Mouse (Mus musculus): ENCODE data around the gene Cd19.
"Not testable (repeated sequence)": the region's sequence is repeated elsewhere in the genome, so short reads cannot be mapped to it uniquely, and the experiment has no call there.

The Cd19 gene

DNA sequence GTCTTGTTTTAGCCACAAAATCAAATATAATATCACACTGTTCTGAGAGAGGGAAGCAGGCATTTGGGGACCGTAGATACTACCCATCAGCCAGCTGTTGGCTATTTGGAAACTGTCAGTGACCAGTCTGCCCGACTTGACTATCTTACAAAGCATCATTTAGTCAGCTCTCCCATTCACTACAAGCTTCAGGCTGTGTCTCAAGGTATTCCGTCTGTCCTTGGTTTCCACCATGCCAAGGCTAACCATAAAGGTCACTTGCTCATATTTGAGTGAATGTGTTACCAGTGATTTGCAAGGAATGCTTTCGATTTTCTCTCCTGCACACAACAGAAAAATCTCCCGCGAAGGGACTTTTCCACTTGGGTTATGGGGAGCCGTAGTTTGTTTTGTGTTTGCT, 20.0 kb upstream of the Cd19 start:
- DNase-seq (ENCODE audit: low spot score): no peak

DNA sequence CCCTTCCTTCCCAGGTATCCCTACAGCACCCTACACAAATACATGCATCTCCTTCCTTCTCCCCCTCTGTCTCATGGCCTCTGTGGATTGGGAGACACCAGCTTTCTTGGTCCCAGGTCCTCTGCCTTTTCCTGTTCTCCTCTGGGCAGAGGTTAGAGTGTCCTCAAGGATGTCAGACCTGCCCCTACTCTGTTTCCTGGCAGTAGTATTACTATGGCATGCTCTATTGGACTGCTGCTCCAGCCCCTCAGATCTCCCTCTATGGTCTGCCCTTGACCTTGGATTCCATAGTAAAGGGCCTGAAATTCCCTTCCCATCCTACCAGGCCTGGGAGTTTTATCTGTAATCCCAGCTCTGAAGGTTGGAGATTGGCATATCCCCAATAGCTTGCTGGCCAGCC, 15.5 kb upstream of the Cd19 start:
- no peak for DNase-seq (ENCODE audit: low spot score)

DNA sequence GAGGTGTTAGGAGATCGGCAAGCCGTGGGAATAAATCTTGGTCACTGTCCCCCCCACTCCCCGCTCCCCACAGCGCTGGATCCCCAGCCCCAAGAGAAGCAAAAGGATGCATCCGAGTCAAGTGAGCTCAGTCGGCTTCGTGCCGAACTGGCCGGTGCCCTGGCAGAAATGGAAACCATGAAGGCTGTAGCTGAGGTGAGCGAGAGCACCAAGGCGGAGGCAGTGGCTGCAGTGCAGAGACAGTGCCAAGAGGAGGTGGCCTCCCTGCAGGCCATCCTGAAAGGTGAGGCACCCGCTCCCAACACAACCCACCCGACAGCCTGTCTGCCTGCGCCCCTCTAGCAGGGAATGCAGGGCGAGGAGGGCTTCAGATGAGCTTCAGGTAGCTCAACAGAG, 14.8 kb upstream of the Cd19 start:
- DNase-seq (ENCODE audit: low spot score): no peak

DNA sequence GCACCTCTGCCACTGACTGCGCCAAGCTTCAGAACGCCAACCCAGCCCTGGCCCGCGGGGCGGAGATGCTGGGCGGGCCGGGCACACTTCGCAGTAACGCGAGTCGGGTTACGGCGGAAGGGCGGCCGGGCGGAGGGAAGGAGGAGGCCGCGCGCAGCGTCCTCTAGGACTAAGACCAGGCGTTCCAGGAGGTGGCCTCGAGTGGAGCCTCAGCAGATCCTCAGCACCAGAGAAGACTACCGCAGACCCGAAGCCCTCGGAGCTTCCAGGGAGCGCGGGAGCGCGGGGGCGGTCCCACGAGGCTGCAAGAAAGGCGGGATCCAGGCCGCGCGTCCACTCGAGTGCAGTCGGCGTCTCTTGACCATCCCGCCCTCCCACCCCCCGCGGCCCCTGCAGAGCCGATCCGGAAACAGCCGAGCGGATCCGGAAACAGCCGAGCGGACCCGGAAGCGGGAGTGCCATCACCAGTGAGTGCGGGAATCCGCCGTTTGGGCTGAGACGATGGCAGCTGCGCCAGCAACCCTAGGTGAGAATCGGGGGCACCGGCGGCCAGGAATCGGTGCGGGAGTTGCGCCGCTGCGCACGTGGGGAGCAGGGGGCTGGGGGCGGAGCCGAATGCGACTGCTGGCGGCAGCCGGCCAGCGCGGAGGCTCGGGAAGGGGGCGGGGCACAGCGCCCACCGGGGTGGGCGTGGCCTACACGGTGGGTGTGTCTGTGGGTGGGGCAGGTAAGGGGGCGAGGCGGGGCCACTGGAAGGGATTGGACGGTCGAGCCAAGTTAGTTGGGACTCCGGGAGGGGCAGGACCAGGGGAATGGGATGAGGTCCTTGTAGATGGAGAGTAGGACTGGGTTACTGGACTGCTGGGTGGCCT, 14.2 kb upstream of the Cd19 start, which contains the start of gene Rabep2:
Gene Rabep2 (plus strand): TSS at position 129 of the 872 bp plus-strand sequence.
- peak; percentile 93 for DNase-seq (ENCODE audit: low spot score)

DNA sequence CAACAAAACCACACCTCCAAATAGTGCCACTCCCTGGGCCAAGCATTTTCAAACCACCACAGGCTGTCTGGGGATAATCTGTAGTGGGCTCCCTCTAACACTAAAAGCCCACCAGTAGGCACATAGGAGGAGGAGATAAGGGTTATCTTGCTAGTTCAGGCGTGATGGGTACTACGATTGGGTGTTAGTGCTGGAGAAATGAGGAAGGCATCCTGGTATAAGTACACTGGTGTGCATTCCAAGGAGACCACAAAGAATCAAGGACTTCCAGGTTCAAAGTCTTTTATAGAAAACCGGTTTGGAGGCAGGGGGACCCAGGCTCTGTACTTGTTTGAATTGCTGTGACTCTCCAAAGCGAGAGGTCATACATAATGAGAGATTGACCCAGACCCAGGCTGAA, 13.5 kb upstream of the Cd19 start:
- DNase-seq (ENCODE audit: low spot score): no peak

DNA sequence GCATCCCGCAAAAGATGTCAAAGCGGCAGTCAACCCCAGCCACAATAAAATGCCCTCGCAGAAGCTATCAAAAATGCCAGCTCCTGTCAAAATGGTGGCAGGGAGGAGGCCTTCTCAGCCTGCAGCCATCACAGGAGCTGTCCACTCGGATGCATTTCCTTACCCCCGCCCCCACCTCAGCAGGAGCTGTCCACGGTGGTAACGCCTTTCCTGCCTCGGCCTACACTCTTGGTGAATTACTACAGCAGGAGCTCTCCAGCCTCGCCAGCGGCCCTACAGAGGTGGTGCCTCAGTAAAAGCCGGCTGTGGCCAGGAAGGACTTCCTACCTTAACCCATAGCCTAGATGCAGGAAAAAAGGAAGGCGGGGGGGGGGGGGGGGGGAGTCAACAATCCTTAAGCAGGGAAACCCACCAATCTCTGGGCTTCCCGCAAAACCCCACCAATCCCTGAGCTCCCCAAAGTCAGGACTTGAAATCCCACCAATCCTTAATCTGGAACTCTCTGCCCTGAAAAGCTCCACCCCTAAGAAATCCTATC, 12.7 kb upstream of the Cd19 start:
- peak; percentile 9 for DNase-seq (ENCODE audit: low spot score)

DNA sequence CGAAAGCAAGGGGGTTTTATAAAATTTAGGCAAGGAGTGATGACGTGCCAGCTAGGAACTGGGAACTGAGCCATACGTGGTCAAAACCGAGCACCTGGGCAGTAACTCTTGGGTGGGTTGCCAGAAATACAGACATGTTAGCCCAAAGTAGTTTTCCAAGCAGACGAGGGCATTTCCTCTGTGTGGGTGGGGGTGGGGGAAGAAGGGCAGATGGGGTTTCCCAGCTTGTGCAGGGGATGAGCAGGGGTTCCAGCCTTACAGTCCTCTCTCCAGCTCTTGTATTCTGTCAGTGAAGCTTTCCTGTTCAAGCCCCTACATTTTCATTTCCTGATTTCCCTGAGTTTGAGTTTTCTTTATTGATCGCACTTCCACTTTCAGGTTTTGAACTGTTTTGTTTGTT, 9.5 kb upstream of the Cd19 start:
- no peak for DNase-seq (ENCODE audit: low spot score)

DNA sequence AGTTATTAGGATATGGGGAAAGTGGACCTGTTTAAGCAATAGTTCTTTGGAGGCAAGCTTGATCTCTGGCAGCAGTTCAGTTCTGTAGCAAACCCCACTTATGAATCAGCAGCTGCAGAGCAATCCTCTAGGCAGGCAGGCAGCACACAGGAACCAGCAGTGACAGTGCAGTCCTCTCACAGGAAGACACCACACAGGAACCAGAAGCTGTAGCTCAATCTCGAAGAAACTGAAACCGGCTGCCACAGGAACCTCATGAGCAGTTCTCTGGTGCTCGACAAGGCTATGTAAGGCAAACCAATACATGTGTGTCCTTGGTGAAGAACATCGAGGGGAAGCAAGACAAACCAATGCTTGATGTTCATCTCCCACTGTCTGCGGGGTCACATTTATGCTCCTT, 7.1 kb upstream of the Cd19 start:
- DNase-seq (ENCODE audit: low spot score): no peak

DNA sequence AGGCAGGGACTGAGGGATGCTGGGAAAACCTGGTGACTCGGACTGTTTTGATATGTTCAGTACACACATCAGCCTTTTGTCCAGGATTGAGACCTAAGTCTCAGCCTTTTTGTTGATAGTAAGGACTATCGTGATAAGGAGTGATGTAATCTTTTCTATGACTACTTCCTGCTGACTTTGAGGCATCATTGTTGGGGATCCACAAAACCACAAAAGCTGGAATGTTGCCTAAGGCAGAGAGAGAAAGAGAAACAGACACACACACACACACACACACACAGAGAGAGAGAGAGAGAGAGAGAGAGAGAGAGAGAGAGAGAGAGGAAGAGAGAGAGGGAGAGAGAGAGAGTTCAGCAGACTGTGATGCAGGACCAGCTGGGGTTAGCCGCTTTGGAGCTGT, 3.8 kb upstream of the Cd19 start:
- DNase-seq (ENCODE audit: low spot score): no peak

DNA sequence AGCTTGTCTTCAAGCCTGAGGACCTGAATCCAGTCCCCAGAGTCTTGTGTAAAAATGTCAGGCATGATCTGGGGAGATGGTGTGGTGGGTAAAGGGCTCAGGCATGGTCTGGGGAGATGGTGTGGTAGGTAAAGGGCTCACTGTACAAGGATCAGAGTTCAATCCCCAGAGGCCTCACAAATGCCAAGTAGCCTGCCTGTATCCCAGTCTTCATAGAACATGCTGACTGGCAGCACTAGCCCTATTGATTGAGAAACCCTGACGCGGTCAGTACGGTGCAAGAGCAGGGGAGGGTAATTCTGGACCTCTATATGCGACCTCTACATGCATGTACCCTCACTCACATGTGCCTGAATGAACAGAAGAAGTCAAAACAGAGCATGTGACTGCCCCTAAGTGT, 2.9 kb upstream of the Cd19 start:
- no peak for DNase-seq (ENCODE audit: low spot score)

DNA sequence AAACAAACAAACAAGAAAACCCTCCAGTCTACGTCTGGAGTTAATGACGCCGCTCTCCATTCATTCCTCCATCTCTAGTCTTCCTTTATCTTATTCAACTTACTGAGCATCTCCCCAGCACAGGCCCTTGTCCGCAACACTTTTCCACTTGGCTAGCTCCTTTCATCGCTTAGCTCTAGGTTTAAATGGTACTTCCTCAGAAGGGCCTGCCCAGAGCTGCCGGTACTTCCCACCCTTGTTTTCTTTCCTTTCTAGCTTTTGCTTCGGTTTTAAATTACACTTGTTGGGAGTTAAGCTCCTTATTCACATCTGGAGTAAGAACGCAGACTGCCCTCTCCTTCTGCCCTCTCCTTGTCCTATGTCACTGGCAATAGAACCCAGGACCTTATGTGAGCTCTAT, 2.4 kb upstream of the Cd19 start:
- DNase-seq (ENCODE audit: low spot score): peak; percentile 46

DNA sequence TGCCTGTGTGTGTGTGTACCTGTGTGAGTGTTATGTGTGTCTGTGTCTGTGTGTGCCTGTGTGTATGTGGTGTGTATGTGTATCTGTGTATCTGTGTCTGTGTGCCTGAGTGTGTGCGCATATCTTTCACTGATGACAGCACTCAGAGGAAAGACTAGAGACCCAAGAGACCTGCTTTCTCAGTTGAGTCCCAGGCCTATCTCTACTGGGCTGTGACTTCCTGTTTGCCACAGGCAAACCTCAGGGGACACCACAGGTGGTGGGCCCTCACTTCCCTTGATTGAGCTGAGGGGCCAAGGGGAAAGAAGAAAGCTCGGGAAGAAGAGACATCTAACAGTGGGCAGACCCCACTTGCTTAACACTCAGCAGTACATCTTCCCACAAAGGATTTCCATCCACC, 1.9 kb upstream of the Cd19 start:
- no peak for DNase-seq (ENCODE audit: low spot score)

DNA sequence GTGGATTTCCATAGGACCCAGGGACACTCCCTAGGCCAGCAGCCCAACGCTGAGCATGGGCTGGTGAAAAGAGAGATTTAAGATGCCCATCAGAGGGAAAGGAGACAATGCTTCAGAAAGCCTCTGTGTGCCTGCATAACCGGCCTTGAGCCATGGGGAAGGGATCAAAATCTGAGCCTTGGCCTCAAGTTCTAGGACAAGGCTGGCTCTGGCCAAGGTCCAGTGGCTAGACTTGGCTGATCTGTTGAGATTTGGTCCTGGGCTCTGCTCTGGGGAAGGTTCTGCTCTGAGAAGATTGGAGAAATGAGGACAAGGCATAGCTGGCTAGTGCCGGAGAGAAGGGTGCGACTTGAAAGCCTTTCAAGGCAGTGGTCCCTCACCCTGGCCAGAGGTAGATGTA, 3.6 kb downstream of the Cd19 start:
- no peak for DNase-seq (ENCODE audit: low spot score)

DNA sequence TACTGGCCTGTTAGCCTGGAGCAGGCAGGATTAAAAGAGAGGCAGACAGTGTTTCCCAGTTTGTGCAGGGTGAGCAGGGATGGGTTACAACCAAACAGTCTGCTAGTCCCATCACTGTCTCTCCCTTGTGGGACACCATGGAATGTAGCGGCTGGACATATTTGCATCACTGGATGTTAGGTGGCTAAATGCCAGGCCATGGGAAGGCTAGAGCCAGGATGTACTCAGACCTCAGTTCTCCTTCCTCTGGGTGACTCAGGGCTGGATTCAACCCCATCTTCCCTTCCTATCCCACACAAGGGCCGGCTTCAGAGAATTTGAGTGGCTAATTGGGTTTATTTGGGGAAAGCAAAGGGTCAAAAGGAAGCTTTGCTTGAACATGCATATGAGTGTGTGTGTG, 6.0 kb downstream of the Cd19 start:
- no peak for DNase-seq (ENCODE audit: low spot score)

DNA sequence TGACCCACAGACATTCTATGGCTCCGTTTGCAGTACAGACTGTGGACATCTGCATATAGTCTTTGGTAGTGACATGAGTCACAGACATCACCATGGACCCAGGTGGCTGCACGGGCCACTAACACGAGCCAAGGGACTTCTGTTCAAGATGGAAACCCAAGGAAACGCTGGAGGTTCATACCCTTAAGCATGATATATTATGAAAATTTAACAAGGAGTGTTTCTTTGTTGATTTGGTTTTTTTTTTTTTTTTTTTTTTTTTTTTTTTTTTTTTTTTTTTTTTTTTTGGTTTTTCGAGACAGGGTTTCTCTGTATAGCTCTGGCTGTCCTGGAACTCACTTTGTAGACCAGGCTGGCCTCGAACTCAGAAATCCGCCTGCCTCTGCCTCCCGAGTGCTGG, 12.2 kb downstream of the Cd19 start:
- not testable (repeated sequence) for DNase-seq (ENCODE audit: low spot score)

DNA sequence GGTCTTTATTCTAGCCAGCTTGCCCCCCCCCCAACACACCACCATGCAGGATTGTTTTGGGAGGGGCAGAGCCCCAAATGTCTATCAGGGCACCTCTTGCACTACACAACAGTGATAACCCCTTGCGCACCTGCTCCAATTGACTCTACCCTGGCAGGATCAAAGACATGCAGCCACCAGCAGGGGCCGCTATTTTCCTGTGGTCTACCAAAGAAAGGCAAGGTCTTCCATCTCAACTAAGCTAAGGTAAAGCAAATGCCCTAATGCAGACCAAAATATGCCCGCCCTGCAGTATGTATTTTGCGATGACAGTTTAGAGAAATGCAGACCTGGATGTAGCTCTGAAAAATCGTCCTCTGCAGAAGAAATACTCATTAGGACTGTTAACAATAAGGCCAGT, 15.1 kb downstream of the Cd19 start:
- peak; percentile 90 for DNase-seq (ENCODE audit: low spot score)

DNA sequence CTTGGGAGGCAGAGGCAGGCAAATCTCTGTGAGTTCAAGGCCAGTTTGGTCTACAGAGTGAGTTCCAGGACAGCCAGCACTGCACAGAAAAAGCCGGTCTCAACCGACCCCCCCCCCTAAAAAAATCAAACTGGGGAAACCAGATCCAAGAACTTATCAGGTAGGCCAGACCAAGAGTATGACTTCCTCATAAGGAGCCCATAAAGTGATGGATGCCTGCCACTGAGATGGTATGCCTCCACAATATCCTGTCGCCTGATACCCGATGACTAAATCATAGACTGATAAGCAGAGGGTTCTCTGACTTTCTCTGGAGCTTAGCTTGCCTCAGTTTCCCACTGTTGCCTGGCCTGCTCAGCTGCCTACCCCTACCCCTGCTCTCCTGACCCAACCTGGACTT, 16.9 kb downstream of the Cd19 start:
- no peak for DNase-seq (ENCODE audit: low spot score)

DNA sequence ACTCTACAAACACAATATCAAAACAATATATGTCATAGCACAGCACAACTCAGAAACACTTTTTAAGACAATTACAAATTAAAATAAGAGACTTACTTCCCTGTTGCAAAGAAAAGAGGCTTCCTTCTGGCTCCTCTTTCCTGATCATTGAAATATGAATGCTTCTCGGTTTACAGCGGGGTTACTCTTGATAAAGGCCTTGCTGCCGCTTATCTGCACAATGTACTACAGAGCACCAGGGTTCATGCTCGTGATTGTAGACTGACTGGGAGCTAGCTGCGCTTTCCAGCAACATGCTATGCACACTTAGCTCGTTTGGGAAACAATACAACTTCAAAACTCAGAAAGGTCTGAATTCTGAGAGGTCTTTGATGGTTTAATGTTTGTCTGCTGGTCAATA, 17.5 kb downstream of the Cd19 start:
- no peak for DNase-seq (ENCODE audit: low spot score)

DNA sequence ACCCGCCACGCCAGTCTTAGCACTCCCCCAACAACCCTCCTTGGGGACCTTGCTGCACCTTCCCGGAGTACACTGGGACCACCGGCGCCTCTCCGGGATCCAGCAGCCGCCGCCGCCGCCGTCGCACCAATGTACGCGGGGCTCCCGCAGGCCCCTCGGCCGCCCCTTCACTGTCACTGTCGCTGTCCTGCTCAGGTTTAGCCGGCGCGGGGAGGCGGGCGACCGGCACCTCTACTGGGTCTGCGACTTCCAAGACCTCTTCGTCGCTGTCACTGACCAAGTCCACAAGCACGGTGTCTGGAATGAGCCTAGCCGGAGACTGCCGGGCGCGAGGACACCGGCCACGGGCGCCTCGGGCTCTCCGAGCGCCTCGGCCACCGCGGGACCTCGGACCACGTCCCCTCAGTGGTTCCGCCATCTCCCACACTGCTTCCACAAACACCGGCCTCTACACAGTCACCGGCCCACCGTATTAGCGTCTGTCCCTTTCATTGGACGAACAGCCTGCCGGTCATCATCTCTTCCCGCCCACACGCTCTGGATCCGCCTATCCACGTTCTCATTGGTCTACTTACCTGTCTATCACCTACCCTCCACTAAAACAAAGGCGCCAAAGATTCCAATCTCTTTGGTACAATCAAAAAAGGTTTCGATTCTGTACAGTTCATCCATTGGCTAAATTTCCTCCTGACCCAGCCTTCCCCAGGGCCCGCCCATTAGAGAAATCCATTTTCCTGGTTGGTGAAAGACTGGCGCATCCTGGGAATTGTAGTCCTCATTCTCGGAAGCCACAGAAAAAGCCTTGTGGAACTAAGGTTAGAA, 18.2 kb downstream of the Cd19 start, which contains the start of gene Nfatc2ip:
Gene Nfatc2ip (minus strand): TSS at position 440 of the 822 bp plus-strand sequence.
- DNase-seq (ENCODE audit: low spot score): peak; percentile 99

DNA sequence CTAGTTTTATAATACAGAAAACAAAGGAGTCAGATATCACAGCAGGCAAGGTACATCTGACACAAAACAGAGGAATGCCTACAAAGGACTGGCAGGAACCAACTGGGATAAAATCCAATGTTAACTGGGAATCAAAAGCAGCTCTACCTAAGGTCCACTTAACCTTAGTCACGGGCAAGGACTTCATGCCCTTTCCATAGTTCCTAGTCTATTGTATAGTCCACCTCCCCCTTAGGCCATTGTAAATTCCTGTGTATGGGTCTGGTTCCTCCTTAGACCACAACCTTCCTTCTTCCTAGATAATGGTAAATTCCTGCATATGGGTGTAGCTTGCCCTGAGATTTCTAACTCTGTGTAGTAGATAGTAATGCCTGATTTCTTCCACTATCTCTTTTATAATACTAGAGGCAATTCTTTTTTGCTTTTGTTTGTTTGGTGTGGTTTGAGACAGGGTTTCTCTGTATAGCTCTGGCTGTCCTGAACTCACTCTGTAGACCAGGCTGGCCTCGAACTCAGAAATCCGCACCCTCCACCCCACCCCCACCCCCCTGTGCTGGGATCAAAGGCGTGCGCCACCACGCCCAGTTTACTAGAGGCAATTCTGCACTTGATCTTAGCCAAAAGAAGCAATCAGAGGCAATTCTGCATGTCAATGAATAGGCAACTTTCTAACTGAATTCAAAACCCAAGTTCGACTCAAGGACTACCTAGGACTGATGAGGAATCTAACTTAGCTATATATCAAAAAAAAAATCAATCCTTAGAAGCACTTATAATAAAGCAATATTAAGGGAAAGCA, 22.4 kb downstream of the Cd19 start:
- DNase-seq (ENCODE audit: low spot score): not testable (repeated sequence)

DNA sequence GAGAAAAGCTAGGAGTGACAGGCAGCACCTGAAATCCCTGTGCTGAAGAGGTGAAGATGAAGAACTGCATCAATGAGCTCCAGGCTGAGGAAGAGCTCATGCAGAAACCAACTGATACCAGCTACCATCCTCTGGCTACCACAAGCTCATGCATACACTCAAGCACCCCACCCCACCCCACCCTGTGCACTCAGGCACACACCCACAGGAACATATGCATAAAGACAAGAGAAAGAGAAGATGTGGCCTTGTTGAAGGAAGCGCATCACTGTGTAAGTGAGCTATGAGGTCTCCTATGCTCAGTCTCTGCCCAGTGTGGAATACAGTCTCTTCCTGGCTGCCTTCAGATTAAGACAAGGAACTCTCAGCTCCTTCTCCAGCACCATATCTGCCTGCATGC, 26.5 kb downstream of the Cd19 start:
- no peak for DNase-seq (ENCODE audit: low spot score)

DNA sequence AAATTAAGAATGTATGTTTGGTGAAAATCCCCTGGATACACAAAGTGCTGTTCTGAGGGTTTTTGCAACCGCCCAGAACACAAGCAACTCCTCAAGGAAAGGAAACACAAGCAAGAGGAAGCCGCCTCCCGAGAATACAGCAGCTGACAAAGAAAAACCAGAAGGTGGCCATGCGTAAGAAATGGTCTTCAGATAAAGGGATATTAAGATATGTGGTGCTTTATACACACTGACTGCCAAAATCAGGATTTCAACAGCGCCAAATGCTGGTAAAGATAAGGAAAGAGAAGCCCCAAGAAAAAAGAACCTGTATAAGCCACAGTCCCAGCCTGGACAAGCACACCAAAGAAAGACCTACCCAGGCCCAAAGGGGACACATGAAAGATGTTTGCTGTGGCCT, 31.1 kb downstream of the Cd19 start:
- DNase-seq (ENCODE audit: low spot score): no peak

All from embryo, embryonic 10.5 days (tissue).